Mouse (Mus musculus) erythroblast, adult 5-6 weeks (primary cell): ENCODE results near the gene Myo15. TPM values are rescaled to one million over a fixed set of nuclear protein-coding genes. Genes with fewer than 3 reads are reported as not detected.

Experiments used
- ATAC-seq: replicated peaks from 2 replicates; pipeline ENCODE4 v1.8.0; 2016; ENCODE audit warnings: moderate number of reproducible peaks, mild to moderate bottlenecking, moderate TSS enrichment, inconsistent platforms; ENCODE audit not compliant: poor library complexity, low FRiP score, severe bottlenecking
- total RNA-seq, 2 experiments: library from RNA; stranded (forward) in 1 of 2; stranded (reverse) in 1 of 2; fragments of 150-400 nt in 1 of 2; fragments of 200-764, 138-1000 nt in 1 of 2; gene quantifications; 2 replicates each; pipeline versions ENCODE4 v1.2.3 to v1.2.4; 2015 to 2017; ENCODE audit warnings: low replicate concordance in 2 of 2

The Myo15 gene
- total RNA-seq, 2 experiments from 2014 or later = 0.68 to 0.96 TPM

DNA sequence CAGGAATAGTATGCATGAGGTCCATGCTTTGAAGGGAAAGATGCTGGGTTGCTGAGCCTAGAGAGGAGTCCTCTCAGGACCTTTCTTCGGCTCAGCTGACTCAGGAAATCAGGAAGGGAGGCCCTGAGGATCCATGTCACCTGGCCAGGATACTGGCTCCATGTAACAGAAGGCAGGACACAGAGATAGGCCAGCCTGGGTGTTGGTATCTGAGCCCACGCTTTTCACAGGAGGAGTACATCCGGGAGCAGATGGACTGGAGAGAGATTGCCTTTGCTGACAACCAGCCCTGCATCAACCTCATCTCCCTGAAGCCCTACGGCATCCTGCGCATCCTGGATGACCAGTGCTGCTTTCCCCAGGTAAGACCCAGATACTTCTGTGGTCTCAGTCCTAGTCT lies 23.6 kb downstream of the Myo15 start:
- no peak for ATAC-seq

DNA sequence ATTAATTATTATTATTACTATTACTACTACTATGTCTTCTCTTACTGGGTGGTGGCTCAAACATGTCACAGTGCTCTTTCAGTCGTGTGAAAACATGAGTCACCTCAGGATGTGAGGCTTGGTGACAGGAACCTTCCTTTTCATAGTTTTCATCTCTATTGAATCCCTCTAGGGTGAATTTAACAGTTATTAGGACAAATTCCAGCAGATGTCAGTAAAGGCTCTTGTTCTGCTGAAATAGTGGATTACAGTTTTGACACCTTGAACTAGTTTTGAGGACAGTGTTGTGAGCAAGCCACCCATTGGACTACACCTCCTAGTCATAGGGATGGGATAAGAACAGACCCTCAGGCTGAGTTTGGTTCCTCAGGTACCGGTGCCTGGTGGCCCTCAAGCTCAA lies 26.6 kb downstream of the Myo15 start:
- ATAC-seq = no peak

DNA sequence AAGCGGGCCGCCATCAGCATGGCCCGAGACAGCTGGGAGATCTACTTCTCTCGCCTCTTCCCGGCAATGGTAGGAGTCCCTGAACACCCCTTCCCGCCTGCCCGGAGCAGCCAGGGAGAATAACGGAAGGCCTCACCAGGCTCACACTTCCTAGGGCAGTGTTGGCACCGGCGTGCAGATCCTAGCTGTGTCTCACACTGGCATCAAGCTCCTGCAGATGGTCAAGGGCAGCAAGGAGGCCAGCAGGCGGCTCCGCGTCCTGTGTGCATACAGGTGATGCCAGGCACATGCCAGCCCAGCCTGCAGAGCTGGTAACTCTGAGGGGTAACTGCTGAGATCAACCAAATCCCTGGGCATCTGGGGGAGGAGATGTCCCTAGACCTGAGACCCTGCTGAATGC lies 38.1 kb downstream of the Myo15 start:
- no peak for ATAC-seq

DNA sequence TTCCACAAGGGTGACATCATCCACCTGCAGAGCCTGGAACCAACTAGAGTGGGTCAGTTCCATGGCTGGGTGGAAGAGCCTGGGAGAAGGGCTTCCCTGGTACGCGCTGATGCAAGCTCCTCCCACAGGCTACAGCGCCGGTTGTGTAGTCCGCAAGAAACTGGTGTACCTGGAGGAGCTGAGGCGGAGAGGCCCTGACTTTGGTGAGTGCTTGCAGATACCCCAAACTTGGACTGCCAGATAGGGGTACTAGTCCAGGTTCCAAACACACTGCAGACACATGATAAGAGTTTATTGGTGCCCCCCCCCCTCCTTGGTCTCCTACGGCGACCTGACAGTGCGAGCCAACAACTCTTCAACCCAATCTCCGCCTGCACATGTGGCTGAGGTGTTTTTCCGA lies 39.8 kb downstream of the Myo15 start:
- ATAC-seq = peak; percentile 74

DNA sequence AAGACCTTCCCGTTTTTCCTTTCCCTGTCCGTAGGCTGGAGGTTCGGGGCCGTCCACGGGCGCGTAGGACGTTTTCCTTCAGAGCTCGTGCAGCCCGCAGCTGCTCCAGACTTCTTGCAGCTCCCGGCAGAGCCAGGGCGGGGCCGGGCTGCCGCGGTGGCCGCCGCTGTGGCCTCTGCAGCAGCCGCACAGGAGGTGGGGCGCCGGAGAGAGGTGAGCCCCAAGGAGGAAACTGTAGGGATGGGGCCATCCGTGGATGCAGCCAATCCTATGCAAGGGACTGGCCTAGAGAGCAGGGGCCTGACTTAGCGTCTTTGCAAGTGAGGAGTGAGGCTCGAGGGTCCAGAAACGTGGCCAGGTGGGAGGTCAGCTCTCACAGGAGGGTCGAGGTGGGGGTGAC lies 40.4 kb downstream of the Myo15 start:
- peak; percentile 42; the same call in 1 of the 2 replicates for ATAC-seq

DNA sequence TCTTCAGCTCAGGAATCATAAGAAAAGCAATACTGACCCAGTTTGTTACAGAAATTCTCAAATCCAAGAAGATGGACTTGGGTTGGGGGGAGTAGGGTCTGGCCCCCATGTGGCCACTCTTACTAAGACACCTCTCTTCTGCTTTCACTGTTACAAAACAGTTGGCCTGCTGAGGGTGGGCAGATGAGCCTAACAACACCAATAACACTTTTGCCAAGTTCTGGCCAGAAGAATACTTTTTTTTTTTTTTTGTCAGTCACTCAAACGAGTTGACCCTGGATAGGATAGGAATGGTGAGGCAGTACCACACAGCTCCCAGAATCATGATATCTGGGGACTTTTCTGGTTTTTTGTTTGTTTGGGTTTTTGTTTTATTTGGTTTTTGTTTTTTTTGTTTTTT lies 42.8 kb downstream of the Myo15 start:
- ATAC-seq = no peak

DNA sequence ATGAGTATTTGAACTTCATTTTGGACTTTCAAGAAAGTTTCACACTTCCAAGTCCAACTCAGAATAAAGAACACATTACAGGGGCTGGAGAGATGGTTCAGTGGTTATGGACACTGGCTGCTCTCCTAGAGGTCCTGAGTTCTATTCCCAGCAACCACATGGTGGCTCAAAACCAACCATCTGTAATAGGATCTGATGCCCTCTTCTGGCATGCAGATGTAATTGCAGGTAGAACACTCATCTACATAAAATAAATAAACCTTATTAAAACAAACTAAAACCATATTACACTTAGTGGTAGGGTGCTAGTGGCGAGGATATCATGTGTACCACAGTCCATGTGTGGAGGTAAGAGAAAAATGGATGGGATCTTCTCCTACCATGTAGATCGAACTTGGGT lies 43.4 kb downstream of the Myo15 start:
- ATAC-seq = no peak

DNA sequence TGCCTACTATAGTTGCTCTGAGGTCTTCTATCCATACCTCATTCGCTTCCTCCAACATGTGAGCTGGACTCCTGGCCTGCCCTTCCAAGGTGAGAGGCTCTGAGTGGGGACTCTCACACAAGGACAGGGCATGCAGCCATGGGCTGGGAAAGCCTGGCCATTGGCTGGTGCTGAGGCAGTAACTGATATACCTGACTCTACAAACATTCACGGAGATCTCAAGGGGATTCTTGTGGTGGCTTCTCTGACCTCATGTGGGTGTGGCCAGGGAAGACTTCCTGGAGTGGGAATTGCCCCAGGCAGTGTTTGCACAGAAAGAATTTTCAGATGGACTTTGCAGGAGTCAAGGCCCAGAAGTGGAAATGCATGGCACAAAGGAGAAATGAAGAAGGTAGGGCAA lies 45.8 kb downstream of the Myo15 start:
- no peak for ATAC-seq

DNA sequence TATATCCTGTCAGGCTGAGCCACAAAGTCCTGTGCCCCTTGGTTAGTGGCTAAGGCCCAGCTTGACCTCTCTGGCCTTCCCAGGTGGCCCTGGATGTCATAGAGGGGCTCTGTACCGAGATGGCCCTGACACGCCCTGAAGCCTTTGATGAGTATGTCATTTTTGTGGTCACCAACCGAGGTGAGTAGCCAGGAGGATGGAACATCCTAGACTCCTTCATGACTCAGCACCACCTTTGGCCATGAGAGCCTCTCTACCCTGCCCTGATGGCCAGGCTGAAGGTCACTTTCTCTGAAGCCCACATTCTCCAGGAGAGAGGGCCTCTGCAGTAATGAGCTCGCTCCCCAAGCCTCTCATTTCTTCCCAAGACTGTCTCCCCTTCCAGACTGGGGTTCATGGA lies 49.2 kb downstream of the Myo15 start:
- ATAC-seq = no peak

DNA sequence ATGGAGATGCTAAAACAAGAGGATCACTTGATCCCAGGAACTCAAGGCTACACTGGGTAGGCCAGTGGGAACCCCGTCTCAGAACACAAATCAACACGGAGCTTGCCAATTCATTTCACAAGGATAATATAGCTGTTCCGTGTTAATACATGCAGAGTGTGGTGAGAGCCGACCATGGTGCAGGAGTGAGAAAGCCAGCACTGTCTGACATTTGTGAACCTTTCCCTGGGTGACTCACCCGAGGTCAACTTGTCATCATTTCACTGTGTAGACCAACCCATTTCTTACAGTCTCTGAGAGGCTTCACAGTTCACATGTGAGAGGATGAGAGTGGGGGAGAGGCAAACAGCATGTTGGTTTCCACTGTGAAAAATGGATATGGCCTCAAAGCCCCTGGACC lies 52.9 kb downstream of the Myo15 start:
- ATAC-seq = no peak

DNA sequence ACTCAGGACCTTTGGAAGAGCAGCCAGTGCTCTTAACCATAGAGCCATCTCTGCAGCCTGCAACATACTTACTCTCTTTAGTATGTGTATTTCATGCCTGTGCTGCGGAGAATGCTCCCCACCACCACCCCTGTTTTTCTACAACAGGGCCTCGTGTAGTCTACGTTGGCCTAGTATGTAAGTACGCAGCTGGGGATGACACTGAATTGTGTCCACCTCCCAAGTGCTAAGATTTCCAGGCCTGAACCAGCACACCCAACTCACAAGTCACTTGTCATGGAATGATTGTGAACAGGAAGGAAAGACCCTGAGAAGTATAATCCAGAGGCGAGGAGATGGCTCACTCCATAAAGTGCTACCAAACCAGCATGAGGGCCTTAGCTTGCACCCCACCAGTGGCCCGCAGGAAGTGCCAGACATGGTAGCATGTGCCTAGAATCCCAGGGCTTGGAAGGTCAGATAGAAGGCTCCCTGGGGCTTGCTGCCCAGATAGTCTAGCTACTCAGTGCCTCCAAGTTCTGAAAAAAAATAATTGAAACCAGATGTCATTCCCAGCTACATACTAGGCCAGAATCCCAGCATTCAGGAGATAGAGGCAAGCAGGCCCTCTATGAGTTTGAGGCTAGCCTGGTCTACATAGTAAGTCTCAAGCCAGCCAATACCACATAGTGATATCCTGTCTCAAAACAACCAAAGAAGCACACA lies 53.7 kb downstream of the Myo15 start:
- no peak for ATAC-seq

DNA sequence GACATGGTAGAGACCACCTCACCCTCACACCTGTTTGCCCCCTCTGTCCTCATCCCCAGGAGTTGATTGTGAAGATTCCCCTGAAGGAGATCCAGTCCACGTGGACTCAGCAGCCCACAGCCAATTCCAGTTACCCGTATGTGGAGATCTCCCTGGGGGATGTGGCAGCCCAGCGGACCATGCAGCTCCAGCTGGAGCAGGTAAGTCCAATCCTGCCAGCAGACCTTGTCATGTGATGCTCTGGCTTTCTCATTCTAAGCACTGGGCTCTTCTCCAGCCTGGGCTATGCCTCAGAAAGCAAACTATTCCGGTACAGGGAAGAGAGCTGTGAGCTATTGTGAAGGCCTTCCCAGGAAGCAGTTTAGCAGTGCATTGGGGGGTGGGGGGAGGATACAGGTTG lies 57.3 kb downstream of the Myo15 start:
- no peak for ATAC-seq

DNA sequence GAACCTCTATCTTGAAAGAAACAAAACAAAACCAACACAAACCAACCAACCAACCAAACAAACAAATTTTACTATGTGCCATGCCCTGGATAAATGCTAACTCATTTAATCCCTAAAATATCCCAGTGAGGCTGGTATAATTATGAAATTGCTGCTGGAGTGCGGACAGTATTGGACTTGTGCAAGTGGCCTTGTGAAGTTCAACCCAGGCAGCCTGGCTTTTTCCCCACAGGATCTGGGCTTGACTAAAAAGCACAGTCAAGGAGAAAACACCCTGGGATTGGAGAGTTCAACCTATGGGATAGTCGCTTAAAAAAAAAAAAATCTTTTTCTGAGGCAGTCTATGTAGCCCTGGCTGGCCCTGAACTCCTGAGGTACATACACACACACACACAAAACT lies 66.5 kb downstream of the Myo15 start:
- ATAC-seq = no peak

DNA sequence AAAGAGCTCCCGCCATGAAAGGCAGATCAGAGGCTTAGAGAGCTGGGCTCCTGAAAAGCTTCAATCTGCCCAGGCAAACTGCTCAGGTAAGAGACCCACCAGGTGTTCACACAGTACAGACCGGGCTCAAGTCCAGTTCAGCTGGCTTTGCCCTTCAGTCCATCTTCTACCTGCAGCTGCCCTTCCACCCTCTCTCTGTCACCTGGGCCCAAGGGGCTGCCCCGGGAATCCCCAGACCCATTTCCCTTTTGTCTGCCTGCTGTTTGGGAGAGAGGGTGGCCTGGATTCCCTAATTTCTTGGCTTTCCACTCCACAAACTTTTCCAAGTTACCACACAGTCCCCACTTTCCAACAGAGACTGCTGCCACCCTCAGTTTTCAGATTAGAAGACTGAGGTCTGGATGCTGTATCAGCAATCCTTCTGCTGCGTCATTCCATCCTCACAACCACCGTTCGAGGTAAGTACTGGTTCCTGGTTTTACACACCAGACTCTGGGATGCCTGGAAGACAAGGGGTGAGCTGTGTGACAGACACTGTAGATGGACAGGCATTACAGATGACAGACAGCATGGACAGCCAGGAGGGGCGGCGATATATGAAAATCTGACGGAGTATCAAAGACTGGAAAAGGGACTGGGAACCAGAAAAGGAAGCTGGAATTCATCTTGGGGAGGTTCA lies 67.2 kb downstream of the Myo15 start, which contains the start of gene Alkbh5:
Gene Alkbh5 (plus strand): TSS at position 202 of the 679 bp plus-strand sequence.
- 0 out of 2 replicates have a peak, but pooled peaks have one; percentile 31 for ATAC-seq

DNA sequence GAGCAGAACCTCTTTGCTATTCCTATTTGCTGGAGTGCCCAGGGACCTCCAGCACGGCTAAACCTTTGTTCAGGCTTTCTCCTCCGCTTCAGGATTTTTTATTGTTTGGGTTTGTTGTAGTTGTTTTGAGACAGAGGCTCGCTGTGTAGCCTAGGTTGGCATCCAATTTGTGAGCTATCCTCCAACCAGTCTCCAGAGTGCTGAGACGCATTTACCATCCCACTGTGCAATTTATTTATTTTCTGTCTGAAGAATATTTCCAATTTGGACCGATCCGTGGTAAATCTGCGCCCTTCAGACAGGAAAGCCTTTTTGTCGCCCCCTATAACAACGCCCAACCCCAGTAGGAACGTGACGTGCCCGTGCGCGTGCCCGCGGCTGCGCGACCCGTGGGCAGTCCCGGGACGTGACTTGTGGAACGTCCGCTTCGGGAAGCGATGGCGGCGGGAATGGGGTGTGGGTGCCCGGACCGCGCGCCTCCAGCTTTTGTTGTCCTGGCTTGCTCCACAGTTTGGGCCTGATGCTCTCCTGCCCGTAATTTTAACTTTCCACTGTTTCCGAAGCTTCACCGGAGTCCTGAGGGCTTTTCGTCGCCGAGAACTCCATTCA lies 67.8 kb downstream of the Myo15 start:
- peak; percentile 58 for ATAC-seq

DNA sequence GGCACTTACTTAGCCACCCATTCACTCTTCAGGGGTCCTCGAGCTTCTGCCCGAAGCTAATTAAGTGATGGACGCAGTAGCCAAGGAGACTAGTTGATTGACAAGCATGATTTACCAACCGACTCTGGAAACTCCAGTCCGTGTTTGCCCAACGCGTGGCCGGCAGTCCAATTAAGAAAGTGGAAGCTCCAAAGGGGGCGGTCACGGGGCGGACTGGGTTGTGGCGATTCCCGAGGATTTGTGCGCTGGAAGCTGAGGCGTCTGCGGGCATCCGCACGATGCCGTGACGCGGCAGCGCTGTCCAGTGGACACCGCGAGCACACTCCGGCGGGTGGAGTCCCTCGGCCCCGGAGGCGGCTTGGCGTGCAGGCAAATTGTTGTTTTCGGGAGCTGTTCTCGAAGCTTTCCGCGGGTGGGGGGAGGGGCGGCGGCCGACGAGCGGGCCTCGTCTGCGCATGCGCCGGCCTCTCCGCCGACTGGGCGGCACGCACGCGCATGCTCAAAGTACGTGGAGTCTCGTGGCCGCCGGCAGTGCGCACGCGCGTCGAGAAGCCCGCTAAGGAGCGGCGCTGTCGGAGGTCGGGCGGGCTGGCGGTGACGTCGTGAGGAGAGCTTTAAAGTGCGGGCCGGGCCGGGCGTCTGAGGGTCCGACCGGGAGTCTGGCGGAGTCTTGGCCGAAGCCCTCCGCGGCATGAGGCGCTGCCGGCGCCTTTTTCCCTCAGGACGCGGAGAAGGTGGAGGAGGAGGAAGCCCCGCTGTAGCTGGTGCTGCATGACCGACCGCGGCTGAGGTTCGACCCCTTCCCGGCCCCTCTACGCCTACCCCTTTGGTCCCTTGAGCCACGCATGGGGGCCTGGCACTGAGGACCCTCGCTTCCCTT lies 68.6 kb downstream of the Myo15 start:
- peak; percentile 72 for ATAC-seq

DNA sequence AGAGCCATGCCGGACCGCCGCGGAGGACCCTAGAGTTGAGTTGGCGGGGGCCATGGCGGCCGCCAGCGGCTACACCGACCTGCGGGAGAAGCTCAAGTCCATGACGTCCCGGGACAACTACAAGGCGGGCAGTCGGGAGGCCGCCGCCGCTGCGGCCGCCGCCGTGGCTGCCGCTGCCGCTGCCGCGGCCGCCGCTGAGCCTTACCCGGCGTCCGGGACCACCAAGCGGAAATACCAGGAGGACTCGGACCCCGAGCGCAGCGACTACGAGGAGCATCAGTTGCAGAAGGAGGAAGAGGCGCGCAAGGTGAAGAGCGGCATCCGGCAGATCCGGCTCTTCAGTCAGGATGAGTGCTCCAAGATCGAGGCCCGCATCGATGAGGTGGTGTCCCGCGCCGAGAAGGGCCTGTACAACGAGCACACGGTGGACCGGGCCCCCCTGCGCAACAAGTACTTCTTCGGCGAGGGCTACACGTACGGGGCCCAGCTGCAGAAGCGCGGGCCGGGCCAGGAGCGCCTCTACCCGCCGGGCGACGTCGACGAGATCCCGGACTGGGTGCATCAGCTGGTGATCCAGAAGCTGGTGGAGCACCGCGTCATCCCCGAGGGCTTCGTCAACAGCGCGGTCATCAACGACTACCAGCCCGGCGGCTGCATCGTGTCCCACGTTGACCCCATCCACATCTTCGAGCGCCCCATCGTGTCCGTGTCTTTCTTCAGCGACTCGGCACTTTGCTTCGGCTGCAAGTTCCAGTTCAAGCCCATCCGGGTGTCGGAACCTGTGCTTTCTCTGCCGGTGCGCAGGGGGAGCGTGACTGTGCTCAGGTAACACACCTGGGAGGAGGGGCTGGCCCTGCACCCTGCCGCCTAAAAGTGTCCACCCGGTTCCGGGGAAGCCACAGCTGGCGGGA lies 69.5 kb downstream of the Myo15 start:
- peak; percentile 62 for ATAC-seq

DNA sequence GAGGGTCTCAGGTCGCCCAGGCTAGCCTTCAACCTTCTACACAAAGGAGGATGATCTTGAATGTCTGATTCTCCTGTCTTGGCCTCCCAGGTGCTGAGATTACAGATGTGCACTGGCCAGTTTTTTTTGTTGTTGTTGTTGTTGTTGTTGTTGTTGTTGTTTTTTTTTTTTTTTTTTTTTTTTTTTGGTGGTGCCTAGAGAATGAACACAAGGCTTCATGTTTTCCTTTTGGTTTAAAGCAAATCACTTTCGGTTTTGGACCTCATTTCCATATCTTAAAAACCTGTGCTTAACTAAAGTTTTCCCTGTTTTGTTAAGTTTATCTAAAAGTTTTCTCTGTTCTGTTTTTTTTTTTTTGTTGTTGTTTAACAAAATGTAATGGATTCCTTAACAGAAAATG lies 70.4 kb downstream of the Myo15 start:
- ATAC-seq = no peak

DNA sequence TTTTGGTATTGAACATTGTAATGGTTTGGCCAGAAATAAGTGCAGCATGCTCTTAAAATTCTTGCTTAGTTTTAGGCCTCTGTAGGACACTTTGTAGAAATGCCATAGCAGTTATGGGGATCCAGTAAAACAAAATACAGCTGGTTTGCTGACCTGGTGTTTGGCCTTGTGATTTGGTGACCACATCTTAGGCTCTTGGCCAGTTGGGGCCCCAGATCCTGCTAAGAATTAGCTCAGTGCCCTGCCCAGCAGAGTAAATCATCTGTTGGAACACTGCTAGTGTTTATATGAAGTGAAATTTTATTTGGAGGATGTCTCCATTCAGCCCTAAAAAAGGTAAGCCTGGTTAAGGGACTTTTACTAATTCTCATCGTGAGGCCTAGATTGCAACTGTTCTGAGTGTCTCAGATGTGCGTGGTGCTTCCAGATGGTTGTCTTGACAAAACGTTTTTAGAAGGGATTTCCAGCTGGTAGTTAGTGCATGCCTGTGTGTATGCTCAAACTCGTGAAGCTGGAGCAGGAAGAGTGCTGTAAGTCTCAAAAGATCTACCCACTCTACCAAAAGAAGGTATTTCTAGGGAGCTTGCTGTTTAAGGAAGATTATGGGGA lies 71.0 kb downstream of the Myo15 start:
- ATAC-seq = no peak
